Mouse (Mus musculus) kidney, adult 2 months (tissue): ENCODE results near the gene Lrguk.

ENCODE experiments used
- CTCF ChIP-seq: fragments of 200-500 bp; conservative IDR thresholded peaks from 2 replicates; pipeline ENCODE4 v1.5.1; 2011; ENCODE audit warnings: low read depth, mild to moderate bottlenecking, control low read depth, low read length, moderate library complexity, mixed read lengths; ENCODE audit not compliant: insufficient read depth, insufficient read length
- POLR2A ChIP-seq: fragments of 200-500 bp; IDR thresholded peaks from one replicate; pipeline ENCODE4 v1.6.1; 2011; ENCODE audit warnings: low read depth, low read length, control low read depth

- TF ChIP-seq POLR2A: no peak
- no peak for TF ChIP-seq CTCF
Measured at GRCm38 (mm10) chr6:34013469-34013868, 15.8 kb upstream of the Lrguk start.
